In the genomic region with DNA sequence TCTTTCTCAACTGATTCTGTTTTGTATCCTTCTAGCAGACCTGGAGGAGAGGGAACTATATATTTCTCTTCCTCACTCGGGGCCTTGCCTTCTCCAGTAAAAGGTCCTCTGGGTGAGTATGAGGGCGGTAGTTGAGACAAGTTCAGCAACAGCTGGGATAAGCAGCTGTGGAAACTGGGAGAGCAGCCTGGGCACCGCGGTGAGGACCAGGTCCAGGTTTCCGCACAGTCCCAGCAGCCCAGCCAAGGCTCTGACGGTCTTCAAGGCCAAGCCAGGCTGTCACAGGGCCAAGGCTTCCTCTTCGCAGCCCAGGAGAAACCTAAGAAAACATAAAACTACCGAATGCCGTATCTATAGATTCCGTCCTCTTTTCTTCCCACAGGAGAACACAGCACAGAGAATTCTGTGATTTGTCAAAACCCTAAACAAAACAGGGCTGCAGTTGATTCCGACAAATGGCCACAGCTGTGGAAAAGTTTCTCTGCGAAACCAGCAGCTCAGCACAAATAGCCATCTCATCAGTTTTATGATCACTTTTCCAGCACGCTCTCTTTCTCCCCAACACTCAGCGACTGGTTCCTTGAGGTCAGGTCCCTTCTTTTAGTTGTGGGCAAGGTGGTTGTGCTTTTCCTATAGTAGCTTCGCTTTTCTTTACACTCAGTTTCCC, we compare ENCODE assay signal across 9 mouse cellular contexts. TPM values are rescaled to one million over a fixed set of nuclear protein-coding genes. Genes with fewer than 3 reads are reported as not detected.
DNase-seq lines count a peak whose midpoint lies in the region; ATAC-seq and TF ChIP-seq lines count a peak whose summit lies in the region.
"Had no signal": no experiment of that assay in that cellular context is flagged by ENCODE, and none has a peak within 500 bp of the region (broad histone marks: within the 10 kb centered on the region; RNA-seq: fewer than 3 reads in every experiment).

No protein-coding gene starts in this region.

- no peak overlapping the region for H3K4me2 ChIP-seq in hindbrain, embryonic 13.5 days

- DNase-seq in kidney, postnatal 14 days, result peak; percentile 19
- DNase-seq in kidney, adult 8-10 months, result no peak
- peak; percentile 88 for DNase-seq in gastrocnemius, adult 2 months
- DNase-seq in heart, postnatal 25 days (ENCODE audit: low spot score), result peak; percentile 59
- peak; percentile 82 for DNase-seq in skeletal muscle tissue, adult 2 months (ENCODE audit: low read depth, low spot score)
- no peak for DNase-seq in frontal cortex, adult 2 months (ENCODE audit: extremely low spot score in 1 of 2, low spot score in 1 of 2)
- DNase-seq in spleen, postnatal 10 days (ENCODE audit: low spot score in 2 of 2), result no peak

- no peaks in the 10 kb centered on the region for H3K27me3 ChIP-seq in hindbrain, embryonic 13.5 days

- H3K4me3 ChIP-seq in gastrocnemius, adult 2 months, result peak overlapping the region; percentile 56
- no peak overlapping the region for H3K4me3 ChIP-seq in hindbrain, embryonic 13.5 days

- H3K9ac ChIP-seq in hindbrain, embryonic 13.5 days, result no peak overlapping the region

- H3K36me3 ChIP-seq in hindbrain, embryonic 13.5 days, result no peaks in the 10 kb centered on the region
- H3K36me3 ChIP-seq: G1E had no signal

- H3K4me1 ChIP-seq in hindbrain, embryonic 13.5 days (replicated peaks), result no peaks in the 10 kb centered on the region

- WGBS in hindbrain, embryonic 13.5 days, result 89% methylated on average over 15 of the region's 15 CpGs

- intact Hi-C loops in gastrocnemius, adult 2 months (cut with DNase I), result no loop called here
- intact Hi-C loops in heart, postnatal 25 days (cut with DNase I), result no loop called here

- H3K9me3 ChIP-seq in hindbrain, embryonic 13.5 days, result no peaks in the 10 kb centered on the region
- H3K9me3 ChIP-seq: G1E had no signal

- no peak for ATAC-seq in hindbrain, embryonic 13.5 days (ENCODE audit: low FRiP score)

- no peak for TF ChIP-seq CTCF in gastrocnemius, adult 2 months (IDR thresholded peaks at IDR 0.05)

- H3K27ac ChIP-seq in gastrocnemius, adult 2 months, result peak overlapping the region; percentile 75
- no peak overlapping the region for H3K27ac ChIP-seq in hindbrain, embryonic 13.5 days

RNA-seq across cellular contexts. Expression of gene Marcks, which starts 55.5 kb away (rescaled TPM):
- 10 to 100 TPM; 12.9 to 26.6 TPM for total RNA-seq in gastrocnemius, adult 2 months (2021)
- total RNA-seq in heart, postnatal 25 days (2021), result 10 to 100 TPM; 47.8 to 49.3 TPM
- polyA plus RNA-seq in frontal cortex, adult 2 months (2012; rRNA removed), result 119 and 126 TPM in 2 replicates
- 254 and 257 TPM in 2 replicates for polyA plus RNA-seq in hindbrain, embryonic 13.5 days (2015; fragmentation: Nextera tagmentation; extraction: Ambion mirVana)
- polyA plus RNA-seq: G1E had no signal

Comparison
In these comparisons a context has a peak if more than half of its experiments do, and no peak if none do; other contexts are left out.
1. DNase-seq: peak in kidney, postnatal 14 days (single experiment), gastrocnemius, adult 2 months (single experiment), heart, postnatal 25 days (single experiment) and skeletal muscle tissue, adult 2 months (single experiment); none in kidney, adult 8-10 months (0 of 2), frontal cortex, adult 2 months (0 of 2) and spleen, postnatal 10 days (0 of 2).